Mouse (Mus musculus): Measurements from ENCODE around the gene Has1.

The Has1 gene

DNA sequence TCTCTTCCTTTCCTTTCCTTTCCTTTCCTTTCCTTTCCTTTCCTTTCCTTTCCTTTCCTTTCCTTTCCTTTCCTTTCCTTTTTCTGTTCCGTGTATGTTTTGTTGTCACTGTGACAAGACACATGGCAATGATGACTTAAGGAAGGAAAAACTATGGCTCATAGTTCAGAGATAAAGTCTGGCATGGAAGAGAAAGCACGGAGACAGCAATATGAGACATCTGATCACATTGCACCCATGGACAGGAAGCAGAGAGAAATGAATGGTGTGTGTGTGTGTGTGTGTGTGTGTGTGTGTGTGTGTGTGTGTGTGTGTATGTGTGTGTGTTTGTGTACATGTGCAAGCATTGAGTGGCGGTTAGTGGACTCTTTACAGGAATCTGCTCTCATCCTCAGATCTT, 10.4 kb downstream of the Has1 start:
- 73% methylated on average over 3 of the region's 3 CpGs for WGBS

DNA sequence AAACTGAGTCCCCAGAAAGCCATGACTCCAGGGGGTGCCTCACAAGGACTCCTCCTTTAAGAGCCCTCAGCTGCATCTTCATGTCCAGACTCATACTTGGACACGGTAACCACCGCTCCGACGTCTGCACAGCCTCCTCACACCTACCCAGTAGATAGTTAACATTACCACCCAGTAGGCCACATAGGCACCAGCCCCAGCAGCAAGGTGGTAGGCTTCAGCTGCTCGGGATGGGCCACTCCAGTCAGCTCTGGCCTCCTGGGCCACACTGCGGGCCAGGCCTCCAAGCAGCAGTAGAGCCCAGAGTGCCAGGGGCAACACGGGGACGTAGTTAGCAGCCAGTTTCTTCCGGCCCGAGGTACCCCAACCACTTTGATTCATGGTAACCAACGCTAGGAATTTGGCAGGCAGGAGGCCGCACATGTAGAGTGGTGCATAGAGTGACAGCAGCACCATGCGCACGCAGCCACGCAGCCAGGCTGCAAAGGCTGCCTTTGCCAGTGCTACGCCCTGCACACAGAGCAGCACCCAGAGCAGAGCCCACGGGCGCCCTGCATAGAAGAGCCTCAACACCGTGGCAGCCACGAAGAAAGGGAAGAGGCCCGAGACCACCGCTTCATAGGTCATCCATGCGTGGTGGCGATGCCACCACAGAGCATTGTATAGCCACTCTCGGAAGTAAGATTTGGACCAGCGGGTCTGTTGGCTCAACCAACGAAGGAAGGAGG, 11.3 kb downstream of the Has1 start:
- 56% methylated on average over 27 of the region's 27 CpGs for WGBS

DNA sequence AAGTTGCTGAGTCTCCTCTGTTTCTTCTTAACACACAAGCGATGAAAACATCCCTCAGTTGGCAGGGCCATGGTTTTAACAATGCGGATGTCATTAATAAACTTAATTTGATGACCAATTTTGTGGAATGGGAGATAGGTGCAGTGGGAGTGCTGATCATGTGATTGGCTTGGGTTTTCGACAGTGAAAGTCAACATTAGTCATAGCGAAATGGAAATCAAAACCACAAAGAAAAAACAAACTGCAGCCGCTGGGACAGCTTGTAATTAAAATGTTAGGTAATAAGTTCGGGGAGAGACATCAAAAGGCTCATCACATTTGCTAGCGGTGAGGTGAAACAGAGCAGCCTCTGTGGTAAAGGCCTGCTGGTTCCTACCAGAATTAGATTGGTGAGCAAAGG, 14.2 kb downstream of the Has1 start:
- 84% methylated on average over 7 of the region's 7 CpGs for WGBS

DNA sequence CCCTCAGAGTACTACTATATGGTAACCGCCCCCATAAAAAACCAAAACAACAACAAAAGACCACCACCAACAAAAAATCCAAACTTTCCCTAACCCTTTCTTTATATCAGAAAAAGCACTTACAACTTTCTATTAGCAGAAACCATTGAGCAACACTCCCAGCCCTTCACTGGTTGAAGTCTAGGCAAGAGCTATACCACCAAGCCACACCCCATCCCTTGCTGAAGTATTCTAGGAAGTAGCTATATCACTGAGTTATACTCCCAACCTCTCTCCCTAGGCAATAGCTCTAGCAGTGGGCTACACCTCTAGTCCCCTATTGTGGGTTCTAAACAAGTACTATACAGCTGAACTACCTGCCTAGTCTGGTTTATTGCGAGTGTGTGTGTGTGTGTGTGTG, 15.7 kb downstream of the Has1 start:
- WGBS: 92% methylated on average over 2 of the region's 2 CpGs

DNA sequence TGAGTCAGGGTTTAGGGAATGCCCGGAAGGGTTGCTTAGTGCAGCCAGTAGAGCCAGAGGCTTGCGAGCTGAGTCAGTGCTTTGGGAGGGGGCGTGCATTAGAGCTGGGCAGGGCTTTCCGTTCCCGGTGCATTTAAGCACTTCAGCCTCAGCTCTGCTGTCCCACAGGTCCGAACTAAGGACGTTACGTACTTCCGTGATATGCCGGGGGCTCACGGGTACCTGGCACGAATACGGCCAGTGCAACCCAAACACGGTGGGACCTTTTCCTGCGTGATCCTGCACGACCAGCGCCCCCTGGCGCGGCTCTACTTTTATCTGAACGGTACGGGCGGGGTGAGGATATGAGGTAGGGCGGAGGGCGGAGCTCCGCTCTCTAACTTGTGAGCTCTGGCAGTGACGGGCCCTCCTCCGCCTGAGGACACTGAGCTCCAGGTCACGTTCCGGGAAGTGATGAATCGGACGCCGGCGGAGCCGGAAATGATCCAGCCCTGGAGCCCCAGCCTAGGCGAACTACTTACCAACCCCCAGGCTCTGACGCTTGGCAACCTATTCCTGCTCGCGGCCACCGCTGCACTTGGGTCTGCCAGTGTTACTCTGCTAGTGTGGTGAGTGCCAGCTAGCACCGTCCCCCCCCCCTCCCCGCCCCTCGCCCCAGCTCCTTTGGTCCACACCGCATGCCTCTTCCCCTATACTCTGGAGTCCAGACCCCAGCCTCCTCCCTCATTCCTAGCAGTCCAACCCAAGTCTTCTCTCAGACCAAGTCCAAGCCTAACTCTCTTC, 16.9 kb downstream of the Has1 start:
- WGBS: under 1% methylated on average over 43 of the region's 43 CpGs

DNA sequence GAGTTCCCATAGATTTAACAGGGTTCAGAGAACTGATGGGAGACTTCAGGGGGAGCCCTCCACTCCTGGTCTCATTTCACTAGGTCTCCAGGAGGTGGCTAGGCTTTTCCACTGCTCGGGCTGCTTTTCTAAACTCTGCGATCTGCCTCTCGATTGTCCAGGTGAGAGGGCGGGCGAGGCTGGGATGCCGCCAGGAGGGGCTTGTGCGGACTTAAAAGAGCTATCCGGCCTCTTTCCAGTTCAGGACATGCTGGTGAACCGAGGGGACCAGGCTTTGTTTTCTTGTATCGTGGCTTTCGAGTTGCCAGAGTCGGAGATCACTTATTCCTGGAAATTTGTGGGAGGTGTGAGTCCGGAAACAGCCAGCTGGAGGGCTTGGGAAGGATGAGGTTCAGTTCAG, 17.6 kb downstream of the Has1 start:
- 7% methylated on average over 13 of the region's 13 CpGs for WGBS

DNA sequence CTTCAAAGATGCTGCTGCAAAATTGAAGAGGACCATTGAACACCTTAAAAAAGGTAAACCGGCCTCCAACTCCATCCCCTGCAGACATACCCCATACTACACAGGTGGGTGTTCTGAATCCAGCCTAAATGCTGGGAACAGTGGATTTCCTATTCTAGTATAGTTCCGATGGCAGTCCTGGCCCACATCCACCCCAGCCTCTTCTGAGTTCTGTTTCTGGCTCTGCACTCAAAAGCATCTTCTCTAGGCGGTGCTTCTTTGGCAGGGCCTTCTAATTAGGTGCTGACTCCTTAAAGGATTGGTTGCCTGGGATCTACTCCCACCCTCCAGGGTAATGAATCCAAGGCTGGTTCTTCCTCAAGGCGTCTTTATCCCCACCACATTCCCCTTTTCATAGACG, 18.9 kb downstream of the Has1 start:
- 40% methylated on average over 5 of the region's 5 CpGs for WGBS

GRCm38 (mm10) chr17:17834896-17835295, 20.1 kb downstream of the Has1 start:
- WGBS: 0% methylated on average over 1 of the region's 1 CpGs

GRCm38 (mm10) chr17:17830731-17831130, 24.3 kb downstream of the Has1 start:
- 71% methylated on average over 7 of the region's 7 CpGs for WGBS

- 51% methylated on average over 23 of the region's 23 CpGs for WGBS
These were observed 25.0 kb downstream of the Has1 start for GRCm38 (mm10) chr17:17829816-17830535.

GRCm38 (mm10) chr17:17829052-17829785, 25.8 kb downstream of the Has1 start:
- WGBS: 8% methylated on average over 6 of the region's 6 CpGs

DNA sequence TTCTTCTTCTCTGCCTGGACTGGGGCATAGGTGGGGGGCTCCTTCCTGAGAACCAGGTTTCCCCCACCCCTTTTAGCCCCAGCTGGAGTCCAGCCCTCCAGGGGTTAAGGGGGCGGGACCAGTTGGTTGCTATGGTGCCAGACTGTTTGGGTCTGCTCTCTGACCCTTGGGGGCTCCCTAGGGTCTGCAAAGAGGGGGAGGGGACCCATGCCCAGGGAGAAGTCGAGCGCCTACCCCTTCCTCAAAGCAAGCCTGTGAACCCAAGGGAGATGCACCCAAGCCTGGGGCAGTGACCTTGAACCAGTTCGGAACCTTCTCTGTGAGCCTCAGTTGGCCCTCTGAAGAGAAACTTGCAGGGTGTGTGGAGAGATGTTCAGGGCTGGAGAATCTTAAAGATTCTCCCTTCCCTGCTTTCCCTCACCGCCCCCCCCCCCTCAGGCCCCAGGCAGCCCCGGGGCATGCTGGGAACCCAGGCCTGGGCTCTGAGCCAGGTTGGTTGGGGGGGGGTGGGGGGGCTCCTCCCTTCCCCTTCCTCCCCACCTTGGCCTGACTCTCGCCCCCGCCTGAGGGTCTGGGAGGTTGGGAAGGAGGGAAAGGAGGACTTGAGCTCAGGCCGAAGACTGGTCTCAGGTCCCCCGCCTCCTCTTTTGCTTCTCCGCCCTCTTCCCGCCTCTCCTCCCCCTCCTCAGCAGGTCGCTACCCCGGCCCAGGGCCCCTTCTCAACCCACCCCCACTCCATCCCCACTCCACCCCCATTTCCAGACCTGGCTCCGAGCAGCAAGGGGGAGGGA, 26.6 kb downstream of the Has1 start:
- WGBS: 2% methylated on average over 12 of the region's 15 CpGs

DNA sequence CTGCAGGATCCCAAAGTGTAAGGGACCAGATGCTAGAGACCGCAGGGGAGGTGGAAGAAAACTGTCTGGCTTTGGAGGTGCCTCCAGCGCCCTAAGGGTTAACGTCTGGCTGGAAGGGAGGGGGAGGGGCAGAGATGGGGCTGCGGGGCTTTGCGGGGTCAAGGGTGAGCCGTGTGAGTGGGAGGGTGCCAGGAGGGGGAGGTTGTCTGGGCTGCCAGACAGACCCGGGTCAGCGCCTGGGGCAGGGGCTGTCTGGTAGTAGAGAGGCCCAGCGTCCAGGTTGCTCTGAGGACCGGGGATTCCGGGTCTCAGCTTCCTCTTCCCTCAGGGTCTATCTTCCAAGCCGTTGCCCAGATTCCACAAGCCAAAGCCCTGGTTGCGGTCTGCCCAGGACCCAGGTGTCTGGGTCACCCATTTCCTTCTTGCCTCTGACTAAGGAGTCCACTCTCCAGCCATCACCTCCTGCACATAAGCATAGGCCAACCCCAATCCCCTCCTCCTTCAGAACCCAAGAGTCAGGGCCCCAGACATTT, 27.3 kb downstream of the Has1 start:
- 0% methylated on average over 13 of the region's 13 CpGs for WGBS

DNA sequence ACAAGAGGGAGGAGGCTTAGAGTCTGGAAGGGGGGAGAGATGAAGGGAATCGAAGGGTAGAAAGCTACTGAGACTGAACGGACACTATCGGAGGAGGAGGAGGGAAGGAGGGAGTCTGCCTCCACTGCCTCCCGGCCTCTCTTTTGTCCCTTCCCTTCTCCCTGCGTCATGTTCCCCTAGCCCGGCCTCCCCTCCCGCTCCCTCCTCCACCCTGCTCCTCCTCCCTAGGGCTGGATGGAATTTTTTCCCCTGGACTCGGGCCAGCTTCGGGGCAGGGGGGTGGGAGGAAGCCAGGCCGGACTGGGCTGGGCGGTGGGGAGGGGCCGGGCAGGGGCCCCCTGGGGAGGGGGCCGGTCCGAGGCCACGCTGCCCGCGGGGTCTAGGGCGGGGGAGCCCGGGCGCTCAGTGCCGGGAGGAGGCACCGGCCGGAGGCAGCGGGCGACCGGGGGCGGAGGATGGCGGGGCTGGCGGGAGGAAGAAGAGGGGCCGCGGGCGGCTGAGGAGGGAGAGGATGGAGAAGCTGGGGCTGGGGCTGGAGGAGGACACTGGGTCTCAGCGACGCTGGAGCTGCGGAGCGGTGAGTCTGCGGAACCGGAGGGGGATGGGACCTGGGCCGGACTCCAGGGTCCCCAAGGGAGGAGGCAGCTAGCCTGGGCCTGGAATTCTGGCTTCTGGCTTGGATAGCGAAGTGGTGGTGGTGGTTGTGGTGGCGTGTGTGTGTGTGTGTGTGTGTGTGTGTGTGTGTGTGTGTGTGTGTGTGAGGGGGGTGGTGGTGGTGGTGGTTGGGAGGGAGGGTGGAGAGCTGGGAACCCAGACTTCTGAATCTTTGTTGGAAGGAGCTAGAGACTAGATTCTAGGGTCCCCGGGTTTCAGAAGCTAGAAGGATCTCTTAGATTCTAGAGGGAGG, 28.0 kb downstream of the Has1 start, which contains the start of gene Spaca6:
Gene Spaca6 (plus strand): TSS at position 408 of the 907 bp plus-strand sequence.
- WGBS: under 1% methylated on average over 41 of the region's 42 CpGs

- 2% methylated on average over 20 of the region's 22 CpGs for WGBS
These were observed 28.9 kb downstream of the Has1 start for GRCm38 (mm10) chr17:17825921-17826591.

DNA sequence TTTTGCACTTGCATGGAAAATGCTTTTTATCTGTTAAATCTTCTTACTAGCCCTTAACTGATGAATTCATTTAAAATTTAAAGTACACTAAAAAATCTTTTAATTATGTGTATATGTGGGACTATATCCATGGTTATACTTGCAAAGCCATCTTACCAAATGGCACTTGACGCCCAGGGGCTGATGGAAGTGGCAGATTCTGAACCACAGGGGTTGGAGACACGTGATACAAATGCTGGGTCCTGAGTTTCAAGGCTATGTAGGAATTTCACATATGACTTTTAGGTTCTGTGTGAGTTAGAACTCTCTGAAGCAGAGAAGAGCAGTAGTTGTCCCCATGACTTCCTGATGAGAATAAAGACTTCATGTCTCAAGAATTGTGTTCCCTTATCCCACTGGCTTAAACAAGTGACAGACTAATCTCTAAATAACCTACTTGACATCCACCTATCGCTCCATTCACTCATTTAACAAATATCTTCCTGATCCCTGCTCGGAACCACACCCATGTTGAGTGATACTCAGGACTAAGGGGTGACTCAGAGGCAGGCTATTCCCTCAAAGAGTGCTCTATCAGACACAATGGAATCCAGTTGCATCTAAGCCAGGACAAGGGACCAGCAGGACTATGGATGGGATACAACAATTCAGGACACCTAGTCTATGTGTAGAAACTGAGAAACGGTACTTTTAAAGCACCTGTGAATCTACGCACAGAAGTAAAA, 31.2 kb downstream of the Has1 start:
- 92% methylated on average over 6 of the region's 6 CpGs for WGBS

DNA sequence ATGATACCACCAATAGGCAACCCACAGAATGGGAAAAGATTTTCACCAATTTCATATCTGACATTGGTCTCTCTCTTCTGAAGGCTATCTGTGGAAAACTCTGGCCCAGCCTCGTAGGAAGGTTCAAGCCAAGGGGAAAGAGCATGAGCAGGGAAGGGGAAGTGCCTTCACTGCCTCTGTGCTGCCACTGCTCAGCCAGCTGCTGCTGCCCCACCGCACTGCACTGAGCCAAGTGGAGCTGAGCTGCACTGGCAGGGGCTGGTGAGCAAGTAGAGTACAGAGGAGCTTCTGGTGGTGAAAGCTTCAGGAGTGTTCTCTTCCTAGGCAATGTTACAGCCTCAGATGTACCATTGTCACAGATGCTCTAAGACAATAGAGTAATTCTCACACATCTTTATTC, 59.5 kb downstream of the Has1 start:
- 48% methylated on average over 2 of the region's 2 CpGs for WGBS
